Mouse (Mus musculus): ENCODE measurements at regions not wholly inside any gene's neighbourhood (a gene's known extent, or its start where the extent isn't known, plus 50 kb on each side); places are given as distances from the start of the nearest gene placed in this dataset.

DNA sequence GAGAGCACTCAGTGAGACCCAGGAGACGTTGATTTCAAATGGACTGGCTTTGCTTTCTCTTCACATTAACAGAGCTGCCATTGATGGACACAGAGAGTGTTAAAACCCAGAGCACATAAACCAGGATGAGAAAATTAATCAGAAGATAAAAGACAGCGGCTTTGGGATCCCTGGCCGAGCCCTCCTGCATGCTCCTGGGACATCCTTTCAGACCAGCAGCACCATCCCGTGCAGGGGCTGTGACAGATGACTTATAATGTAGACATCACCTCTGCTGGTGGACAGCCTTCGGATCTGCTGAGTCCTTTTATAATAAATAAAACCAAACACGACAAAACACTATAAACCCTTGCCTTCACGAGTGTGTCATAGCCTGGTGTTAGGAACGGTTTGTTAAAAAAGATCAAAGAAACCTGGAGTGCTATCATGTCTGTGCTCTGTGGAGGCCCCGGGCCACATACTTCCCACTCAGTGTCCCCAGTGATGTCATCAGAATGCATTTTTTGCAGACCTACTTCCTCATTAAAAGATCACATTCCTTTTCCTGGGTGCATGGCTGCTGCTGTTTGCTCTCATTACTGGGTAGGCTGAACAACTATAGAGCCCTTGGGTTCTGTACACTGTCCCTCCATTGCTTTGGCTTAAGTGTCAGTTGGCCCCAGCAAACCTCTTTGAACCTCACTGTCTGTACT, 130.2 kb upstream of the Serp2 start:
- no peak for DNase-seq (ENCODE audit: extremely low read depth, insufficient read length, low spot score)

- no peak for DNase-seq (ENCODE audit: extremely low read depth, insufficient read length, low spot score)
Observed at GRCm38 (mm10) chr14:76685830-76686761, 129.4 kb upstream of the Serp2 start.

DNA sequence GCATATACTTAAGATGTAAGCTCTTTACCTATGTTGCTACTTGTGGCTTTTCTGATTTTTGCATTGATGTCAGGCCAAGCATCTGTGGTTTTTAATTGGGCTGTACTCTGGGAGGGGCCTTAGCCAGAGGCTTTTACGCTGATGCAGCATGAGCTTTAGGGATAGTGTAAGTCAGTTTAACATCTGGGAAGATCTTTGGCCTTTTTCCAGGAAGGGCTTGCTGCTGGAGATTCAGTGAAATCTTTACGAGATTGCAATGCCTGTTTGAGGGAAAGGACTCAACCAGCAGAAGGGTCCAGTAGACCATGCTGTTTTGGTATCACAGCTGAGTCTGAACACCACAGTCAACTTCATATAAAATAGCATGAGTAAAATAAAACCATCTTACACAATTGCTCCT, 127.6 kb upstream of the Serp2 start:
- no peak for DNase-seq (ENCODE audit: extremely low read depth, insufficient read length, low spot score)

GRCm38 (mm10) chr14:76681581-76682377, 125.1 kb upstream of the Serp2 start:
- peak; percentile 45 for DNase-seq (ENCODE audit: extremely low read depth, insufficient read length, low spot score)

DNA sequence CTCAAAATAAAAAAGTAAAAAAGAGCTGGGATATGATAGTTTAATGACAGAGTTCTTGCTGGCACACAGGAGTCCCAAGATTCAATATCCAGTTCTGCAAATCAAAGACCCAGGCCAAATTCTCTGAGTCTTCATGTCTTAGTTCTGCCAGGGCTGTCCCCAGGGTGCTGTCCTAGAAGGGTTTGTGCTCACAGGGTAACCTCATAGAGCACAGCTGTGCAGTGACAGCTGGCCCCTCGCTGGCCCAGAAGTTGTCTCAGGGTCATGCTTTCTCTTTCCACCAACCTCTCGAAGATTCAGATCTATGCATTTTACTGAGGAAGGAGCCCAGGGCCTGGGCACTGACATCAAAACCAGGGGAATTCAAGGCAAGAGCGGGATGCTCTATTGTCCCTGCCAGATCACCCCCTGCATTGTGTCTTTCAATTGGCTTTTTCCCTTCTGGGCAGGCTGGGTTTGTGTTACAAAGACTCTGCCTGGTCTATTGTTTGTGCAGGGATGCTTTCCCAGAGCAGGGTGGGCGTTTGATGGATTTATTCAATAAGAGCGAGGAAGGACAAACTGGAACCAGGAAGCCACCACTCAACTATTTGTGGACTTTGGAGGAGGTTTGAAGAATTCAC, 121.9 kb upstream of the Serp2 start:
- no peak for DNase-seq (ENCODE audit: extremely low read depth, insufficient read length, low spot score)

DNA sequence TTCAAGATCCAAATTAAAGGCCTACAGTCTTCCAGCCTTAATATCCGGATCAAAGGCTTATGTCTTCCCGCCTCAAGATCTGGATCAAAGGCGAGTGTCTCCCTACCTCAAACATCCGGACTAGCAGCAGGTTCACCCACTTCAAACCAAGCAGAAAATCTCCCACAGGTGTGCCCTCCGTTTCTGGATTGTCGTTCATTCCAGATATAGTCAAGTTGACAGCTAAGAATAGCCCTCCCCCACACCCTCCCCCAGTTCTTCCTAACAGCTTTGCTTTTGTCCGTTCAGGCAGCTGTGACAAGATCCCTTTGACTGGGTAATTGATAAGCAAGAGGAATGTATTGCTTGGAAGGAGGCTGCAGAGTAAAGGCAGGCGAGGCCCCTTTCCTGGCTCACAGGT, 118.3 kb upstream of the Serp2 start:
- DNase-seq (ENCODE audit: extremely low read depth, insufficient read length, low spot score) = no peak

- no peak for DNase-seq (ENCODE audit: extremely low read depth, insufficient read length, low spot score)
Observed at GRCm38 (mm10) chr14:76673671-76674331, 117.1 kb upstream of the Serp2 start.

DNA sequence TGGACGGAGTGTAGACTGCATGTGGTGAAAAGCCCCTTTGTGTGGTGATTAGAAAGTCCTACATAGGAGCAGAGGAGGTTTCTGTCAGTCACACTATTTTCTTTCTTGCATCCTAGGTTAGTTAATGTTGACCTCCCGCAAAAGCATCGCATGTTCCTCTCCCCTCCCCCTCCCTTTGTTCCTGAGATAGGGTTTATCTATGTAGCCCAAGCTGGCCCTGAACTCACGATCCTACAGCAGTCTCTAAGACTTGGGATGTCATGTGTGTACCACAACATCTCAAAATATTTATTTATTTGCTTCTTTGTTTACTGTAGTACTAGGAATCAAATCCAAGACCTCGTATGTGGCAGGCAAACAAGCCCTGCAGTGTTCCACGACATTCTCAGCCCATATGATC, 116.2 kb upstream of the Serp2 start:
- no peak for DNase-seq (ENCODE audit: extremely low read depth, insufficient read length, low spot score)

DNA sequence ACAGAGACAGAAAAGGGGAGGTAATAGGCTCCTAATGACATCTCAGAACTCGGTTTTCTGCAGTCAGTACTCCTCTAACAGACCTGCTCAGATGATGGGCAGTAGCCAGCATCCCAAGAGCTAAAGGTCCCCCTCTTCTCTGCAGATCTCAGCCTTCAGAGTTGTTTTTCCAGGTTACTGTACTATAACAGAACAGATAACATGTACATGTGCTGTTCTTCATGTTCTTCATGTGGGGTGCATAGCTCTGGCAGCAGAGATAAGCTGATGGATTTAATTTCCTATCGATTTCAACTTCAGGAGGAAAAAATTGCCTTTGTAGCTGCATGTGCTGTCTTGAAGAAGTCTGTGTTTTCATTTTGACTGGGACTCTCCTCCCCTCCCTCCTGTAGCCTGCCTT, 115.8 kb upstream of the Serp2 start:
- no peak for DNase-seq (ENCODE audit: extremely low read depth, insufficient read length, low spot score)

GRCm38 (mm10) chr14:76671023-76671422, 114.3 kb upstream of the Serp2 start:
- no peak for DNase-seq (ENCODE audit: extremely low read depth, insufficient read length, low spot score)

DNA sequence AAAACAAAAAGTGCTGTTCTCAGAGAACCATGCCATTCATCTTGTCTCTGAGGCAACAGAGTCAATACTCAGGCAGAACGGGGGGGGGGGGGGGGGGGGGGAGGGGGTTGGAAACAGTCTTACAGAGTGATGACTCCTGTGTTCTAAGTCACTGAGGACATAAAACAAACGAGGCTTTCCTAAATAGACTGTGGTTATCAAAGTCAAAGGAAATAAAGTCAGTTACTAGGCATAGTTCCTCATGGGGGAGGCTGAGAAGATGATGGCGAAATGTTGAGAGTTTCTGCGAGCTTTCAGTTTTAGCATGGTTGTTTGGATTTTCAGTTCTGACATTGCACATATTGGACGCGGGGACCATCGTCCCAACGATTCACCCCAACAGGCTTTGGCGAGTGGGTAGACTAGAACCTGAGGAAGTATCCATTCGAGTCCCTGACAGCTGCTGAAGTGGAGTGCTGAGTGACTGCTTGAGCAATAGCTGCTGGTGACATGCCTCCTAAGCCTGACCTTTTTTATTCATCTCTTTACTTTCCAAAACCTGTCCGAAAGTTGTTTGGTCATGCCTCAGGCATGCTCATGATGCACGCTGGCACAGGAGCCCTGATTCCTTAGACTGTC, 109.2 kb upstream of the Serp2 start:
- no peak for DNase-seq (ENCODE audit: extremely low read depth, insufficient read length, low spot score)

DNA sequence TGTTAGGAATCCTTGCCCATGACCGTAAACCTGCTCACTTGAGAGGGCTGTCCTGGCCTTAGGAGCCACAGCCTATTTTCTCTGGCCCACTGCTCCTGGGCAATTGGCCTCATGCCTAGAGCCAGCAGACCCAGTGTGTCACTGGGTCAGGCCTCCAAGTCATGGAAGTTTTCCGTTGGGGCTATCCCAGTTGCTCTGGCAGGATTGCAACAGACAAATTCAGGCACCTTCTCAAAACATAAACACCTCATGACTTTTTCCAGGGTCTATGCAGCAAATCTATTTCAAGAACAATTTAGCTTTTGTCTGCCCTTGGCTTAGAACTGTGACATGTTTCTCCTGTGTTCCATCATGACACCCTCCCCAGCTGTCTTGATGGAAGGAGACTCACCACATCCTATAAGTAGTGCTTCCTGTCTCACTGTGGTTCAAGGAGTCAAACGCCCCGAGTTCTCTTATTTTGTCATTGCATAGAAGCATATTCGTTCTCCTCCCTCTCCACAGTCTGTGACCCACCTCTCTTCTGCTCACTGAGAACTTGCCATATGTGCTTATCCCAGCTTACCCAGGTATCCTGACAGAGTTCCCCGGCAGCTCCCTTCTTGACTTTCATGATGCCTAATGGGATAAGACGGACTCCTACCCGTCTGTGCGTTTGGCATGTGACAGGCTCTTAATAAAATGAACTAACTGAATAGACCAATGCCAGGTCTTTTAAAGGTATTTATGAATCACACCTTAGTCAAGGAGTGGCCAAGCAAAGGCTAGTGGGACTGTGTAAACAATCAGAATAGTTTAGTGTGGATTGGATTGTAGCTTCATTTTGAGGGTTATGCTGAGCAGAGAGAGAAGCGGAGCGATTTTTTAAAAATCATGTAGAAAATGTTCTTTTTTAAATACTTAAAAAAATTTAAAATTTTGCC, 108.2 kb upstream of the Serp2 start:
- DNase-seq (ENCODE audit: extremely low read depth, insufficient read length, low spot score) = peak; percentile 53

- DNase-seq (ENCODE audit: extremely low read depth, insufficient read length, low spot score) = no peak
Observed at GRCm38 (mm10) chr14:76663816-76664215, 107.1 kb upstream of the Serp2 start.

GRCm38 (mm10) chr14:76662871-76663270, 106.2 kb upstream of the Serp2 start:
- DNase-seq (ENCODE audit: extremely low read depth, insufficient read length, low spot score) = no peak

DNA sequence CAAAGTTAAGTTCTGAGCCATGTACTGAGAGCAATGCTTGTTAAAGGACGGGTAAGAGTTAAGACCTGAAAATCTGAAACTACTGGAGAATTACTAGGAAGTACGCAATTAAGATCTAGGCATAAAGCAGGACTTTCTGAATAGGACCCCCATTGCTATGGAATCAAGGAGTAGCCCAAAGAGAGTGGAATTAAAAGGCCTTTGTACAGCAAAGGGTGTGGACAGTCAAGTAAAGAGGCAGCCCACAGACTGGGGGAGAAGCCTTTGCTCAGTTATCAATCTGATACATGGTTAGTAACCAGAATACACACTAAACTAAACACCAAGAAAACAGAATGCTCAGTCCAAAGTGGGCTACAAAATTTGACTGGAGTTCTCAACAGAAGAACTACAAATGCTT, 104.2 kb upstream of the Serp2 start:
- DNase-seq (ENCODE audit: extremely low read depth, insufficient read length, low spot score) = no peak

GRCm38 (mm10) chr14:76658952-76659502, 102.3 kb upstream of the Serp2 start:
- DNase-seq (ENCODE audit: extremely low read depth, insufficient read length, low spot score) = peak; percentile 59

DNA sequence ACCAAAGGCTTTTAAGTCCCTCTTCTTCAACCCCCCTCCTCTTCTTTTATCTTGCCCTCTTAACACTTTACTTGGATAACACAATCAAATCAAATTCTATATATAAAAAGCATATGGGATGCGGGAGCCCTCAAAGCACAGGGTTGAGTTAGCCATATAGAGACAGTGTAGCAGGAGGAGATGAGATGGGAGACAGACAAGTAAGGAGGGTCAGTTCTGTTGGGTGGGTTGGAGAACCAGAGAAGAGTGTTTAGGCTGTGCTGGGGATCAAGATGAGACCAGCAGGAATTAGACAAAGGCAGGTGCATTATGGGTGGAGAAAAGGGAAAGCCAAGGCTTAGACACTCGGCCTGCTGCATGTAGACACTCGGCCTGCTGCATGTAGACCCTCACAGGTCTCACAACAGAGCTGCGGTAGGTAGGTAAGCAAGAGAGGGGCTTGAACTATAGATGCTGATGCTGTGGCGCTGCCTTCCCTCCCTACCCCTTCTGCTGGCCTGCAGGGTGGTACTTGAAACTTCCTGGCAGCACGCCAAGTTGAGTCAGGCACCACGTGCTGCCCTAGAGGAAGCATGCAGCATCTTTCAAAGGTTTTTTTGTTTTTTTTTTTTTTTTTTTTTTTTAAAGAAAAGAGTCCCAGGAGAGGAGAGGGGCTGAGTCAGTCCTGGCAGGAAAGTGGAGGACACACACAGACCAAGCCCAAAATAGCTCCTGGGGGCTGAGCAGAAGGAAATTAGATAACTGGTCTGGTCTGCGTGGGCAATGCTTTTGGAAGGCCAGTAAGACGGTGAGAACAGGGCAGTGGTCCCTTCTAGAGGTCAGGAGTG, 101.3 kb upstream of the Serp2 start:
- peak; percentile 73 for DNase-seq (ENCODE audit: extremely low read depth, insufficient read length, low spot score)

GRCm38 (mm10) chr14:76657375-76657774, 100.7 kb upstream of the Serp2 start:
- DNase-seq (ENCODE audit: extremely low read depth, insufficient read length, low spot score) = no peak

Measured in 3134 (cell line).